Mouse (Mus musculus) kidney, adult 2 months (tissue): ENCODE measurements around the gene Lonp2. TPM values are rescaled to one million over a fixed set of nuclear protein-coding genes. Genes with fewer than 3 reads are reported as not detected.

ENCODE experiments used
- DNase-seq: peaks from one replicate; pipeline ENCODE4 v3.0.0; 2021
- H3K27ac ChIP-seq: fragments of 200-500 bp; 2 replicates; pipeline ENCODE4 v1.5.1; 2012; ENCODE audit warnings: low read depth, low read length, control low read depth, inconsistent platforms; ENCODE audit not compliant: insufficient read depth
- H3K27me3 ChIP-seq: fragments of 200-500 bp; replicated peaks from 2 replicates; pipeline ENCODE4 v1.6.1; 2012; ENCODE audit warnings: mild to moderate bottlenecking, moderate library complexity, low read length, inconsistent platforms; ENCODE audit not compliant: control insufficient read depth, insufficient read depth
- H3K36me3 ChIP-seq: fragments of 200-500 bp; 2 replicates; pipeline ENCODE4 v1.6.1; 2012; ENCODE audit warnings: mild to moderate bottlenecking, moderate library complexity, low read length, inconsistent platforms; ENCODE audit not compliant: control insufficient read depth, insufficient read depth
- H3K4me1 ChIP-seq: fragments of 200-500 bp; 2 replicates; pipeline ENCODE4 v1.6.1; 2011; ENCODE audit warnings: low read length; ENCODE audit not compliant: control insufficient read depth, insufficient read depth
- H3K4me3 ChIP-seq: fragments of 200-500 bp; 2 replicates; pipeline ENCODE4 v1.5.1; 2011; ENCODE audit warnings: mild to moderate bottlenecking, low read depth, low read length, control low read depth; ENCODE audit not compliant: insufficient read depth
- CTCF ChIP-seq: fragments of 200-500 bp; conservative IDR thresholded peaks from 2 replicates; pipeline ENCODE4 v1.5.1; 2011; ENCODE audit warnings: low read depth, mild to moderate bottlenecking, control low read depth, low read length, moderate library complexity, mixed read lengths; ENCODE audit not compliant: insufficient read depth, insufficient read length
- POLR2A ChIP-seq: fragments of 200-500 bp; IDR thresholded peaks from one replicate; pipeline ENCODE4 v1.6.1; 2011; ENCODE audit warnings: low read depth, low read length, control low read depth
- WGBS: fragments of 180-500 bp; shearing (Covaris S2); methylation state at CpG from one replicate; pipeline ENCODE4 v1.1.7; 2018; 5-methylcytosine and 5-hydroxymethylcytosine counted together
- polyA plus RNA-seq: library from polyadenylated mRNA; depleted of rRNA; stranded (reverse); fragments of >200 nt; gene quantifications from 2 replicates; pipeline ENCODE4 v1.2.3, GENCODE M21; 2012

Gene Lonp2
- polyA plus RNA-seq, 1 experiment: 82.9 TPM

- no peaks in the 10 kb centered on the region for H3K36me3 ChIP-seq
- no peak for DNase-seq
- no peak overlapping the region for H3K4me3 ChIP-seq
- 78% methylated on average over 7 of the region's 7 CpGs for WGBS
- no peaks in the 10 kb centered on the region for H3K4me1 ChIP-seq
- no peak overlapping the region for H3K27ac ChIP-seq
- H3K27me3 ChIP-seq: no peaks in the 10 kb centered on the region
- TF ChIP-seq POLR2A (no peak), CTCF (no peak)
These were observed 6.0 kb upstream of the Lonp2 start for GRCm38 (mm10) chr8:86617759-86618387.

GRCm38 (mm10) chr8:86623551-86623910 is 312 bp upstream of the Lonp2 start:
- TF ChIP-seq POLR2A: no peak
- no peak for TF ChIP-seq CTCF
- H3K27ac ChIP-seq: peak overlapping the region; percentile 78; the same call in 1 of the 2 replicates
- DNase-seq: no peak
- under 1% methylated on average over 14 of the region's 14 CpGs for WGBS
- H3K27me3 ChIP-seq: no peaks in the 10 kb centered on the region
- H3K36me3 ChIP-seq: no peaks in the 10 kb centered on the region
- H3K4me3 ChIP-seq: peak overlapping the region; percentile 97
- peaks cover 8% of the 10 kb centered on the region for H3K4me1 ChIP-seq

GRCm38 (mm10) chr8:86624915-86625314 is 1.1 kb downstream of the Lonp2 start:
- 8% methylated on average over 7 of the region's 7 CpGs for WGBS
- H3K4me1 ChIP-seq: peaks cover 8% of the 10 kb centered on the region
- DNase-seq: peak; percentile 19
- TF ChIP-seq POLR2A (no peak), CTCF (no peak)
- no peaks in the 10 kb centered on the region for H3K36me3 ChIP-seq
- H3K4me3 ChIP-seq: peak overlapping the region; percentile 43
- no peaks in the 10 kb centered on the region for H3K27me3 ChIP-seq
- H3K27ac ChIP-seq: no peak overlapping the region

GRCm38 (mm10) chr8:86630212-86630611 is 6.4 kb downstream of the Lonp2 start:
- Histone ChIP-seq H3K36me3 (peaks cover 5% of the 10 kb centered on the region), H3K4me3 (no peak overlapping the region), H3K4me1 (peaks cover 12% of the 10 kb centered on the region), H3K27ac (no peak overlapping the region), H3K27me3 (no peaks in the 10 kb centered on the region)
- 96% methylated on average over 5 of the region's 5 CpGs for WGBS
- DNase-seq: no peak
- no peak for TF ChIP-seq POLR2A
- no peak for TF ChIP-seq CTCF

GRCm38 (mm10) chr8:86631395-86631794 is 7.6 kb downstream of the Lonp2 start:
- WGBS: 56% methylated on average over 4 of the region's 4 CpGs
- no peak for DNase-seq
- TF ChIP-seq POLR2A (no peak), CTCF (no peak)
- no peak overlapping the region for H3K4me3 ChIP-seq
- H3K27me3 ChIP-seq: no peaks in the 10 kb centered on the region
- H3K36me3 ChIP-seq: peaks cover 6% of the 10 kb centered on the region
- H3K27ac ChIP-seq: no peak overlapping the region
- H3K4me1 ChIP-seq: peaks cover 10% of the 10 kb centered on the region

GRCm38 (mm10) chr8:86637826-86638225 is 14.0 kb downstream of the Lonp2 start:
- Histone ChIP-seq H3K4me1 (no peaks in the 10 kb centered on the region), H3K36me3 (peaks cover 9% of the 10 kb centered on the region), H3K27me3 (no peaks in the 10 kb centered on the region), H3K4me3 (no peak overlapping the region), H3K27ac (no peak overlapping the region)
- no peak for TF ChIP-seq POLR2A
- TF ChIP-seq CTCF: no peak
- no peak for DNase-seq
- 82% methylated on average over 4 of the region's 4 CpGs for WGBS

GRCm38 (mm10) chr8:86638981-86639380 is 15.1 kb downstream of the Lonp2 start:
- H3K4me3 ChIP-seq: no peak overlapping the region
- WGBS: 87% methylated on average over 4 of the region's 4 CpGs
- DNase-seq: no peak
- H3K27ac ChIP-seq: no peak overlapping the region
- no peaks in the 10 kb centered on the region for H3K4me1 ChIP-seq
- H3K36me3 ChIP-seq: peaks cover 9% of the 10 kb centered on the region
- H3K27me3 ChIP-seq: no peaks in the 10 kb centered on the region
- TF ChIP-seq POLR2A (no peak), CTCF (no peak)
